Mouse (Mus musculus) kidney, adult 2 months (tissue): ENCODE data around the gene Nlgn1. TPM values are rescaled to one million over a fixed set of nuclear protein-coding genes. Genes with fewer than 3 reads are reported as not detected.

ENCODE experiments used
- DNase-seq: peaks from one replicate; pipeline ENCODE4 v3.0.0; 2021
- H3K27ac ChIP-seq: fragments of 200-500 bp; 2 replicates; pipeline ENCODE4 v1.5.1; 2012; ENCODE audit warnings: low read depth, low read length, control low read depth, inconsistent platforms; ENCODE audit not compliant: insufficient read depth
- H3K27me3 ChIP-seq: fragments of 200-500 bp; replicated peaks from 2 replicates; pipeline ENCODE4 v1.6.1; 2012; ENCODE audit warnings: mild to moderate bottlenecking, moderate library complexity, low read length, inconsistent platforms; ENCODE audit not compliant: control insufficient read depth, insufficient read depth
- H3K36me3 ChIP-seq: fragments of 200-500 bp; 2 replicates; pipeline ENCODE4 v1.6.1; 2012; ENCODE audit warnings: mild to moderate bottlenecking, moderate library complexity, low read length, inconsistent platforms; ENCODE audit not compliant: control insufficient read depth, insufficient read depth
- H3K4me1 ChIP-seq: fragments of 200-500 bp; 2 replicates; pipeline ENCODE4 v1.6.1; 2011; ENCODE audit warnings: low read length; ENCODE audit not compliant: control insufficient read depth, insufficient read depth
- H3K4me3 ChIP-seq: fragments of 200-500 bp; 2 replicates; pipeline ENCODE4 v1.5.1; 2011; ENCODE audit warnings: mild to moderate bottlenecking, low read depth, low read length, control low read depth; ENCODE audit not compliant: insufficient read depth
- CTCF ChIP-seq: fragments of 200-500 bp; conservative IDR thresholded peaks from 2 replicates; pipeline ENCODE4 v1.5.1; 2011; ENCODE audit warnings: low read depth, mild to moderate bottlenecking, control low read depth, low read length, moderate library complexity, mixed read lengths; ENCODE audit not compliant: insufficient read depth, insufficient read length
- POLR2A ChIP-seq: fragments of 200-500 bp; IDR thresholded peaks from one replicate; pipeline ENCODE4 v1.6.1; 2011; ENCODE audit warnings: low read depth, low read length, control low read depth
- WGBS: fragments of 180-500 bp; shearing (Covaris S2); methylation state at CpG from one replicate; pipeline ENCODE4 v1.1.7; 2018; 5-methylcytosine and 5-hydroxymethylcytosine counted together
- polyA plus RNA-seq: library from polyadenylated mRNA; depleted of rRNA; stranded (reverse); fragments of >200 nt; gene quantifications from 2 replicates; pipeline ENCODE4 v1.2.3, GENCODE M21; 2012

Gene Nlgn1
- polyA plus RNA-seq, 1 experiment: 0.08 TPM

DNA sequence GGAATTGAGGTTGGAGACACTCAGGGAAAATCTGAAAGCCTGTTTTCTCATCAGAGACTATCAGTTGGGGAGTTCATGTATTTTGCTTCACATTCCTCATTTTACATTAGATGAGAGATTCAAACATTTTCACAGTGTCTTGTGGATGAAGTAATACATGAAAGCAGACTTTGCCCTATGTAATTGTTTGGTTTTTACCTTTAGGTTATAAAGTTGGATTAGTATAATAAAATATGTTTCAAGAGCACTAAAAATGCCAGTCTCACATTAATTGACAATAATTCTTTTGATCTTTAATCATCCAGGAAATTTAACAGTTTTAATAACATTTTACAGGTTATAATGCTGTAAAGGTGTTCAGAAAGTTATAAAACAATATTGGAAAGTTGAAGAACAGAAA is 262.9 kb downstream of the Nlgn1 start:
- no peak overlapping the region for H3K4me3 ChIP-seq
- no peak for DNase-seq
- no peak overlapping the region for H3K27ac ChIP-seq
- H3K4me1 ChIP-seq: no peaks in the 10 kb centered on the region
- no peaks in the 10 kb centered on the region for H3K27me3 ChIP-seq
- TF ChIP-seq POLR2A (no peak), CTCF (no peak)
- no peaks in the 10 kb centered on the region for H3K36me3 ChIP-seq

DNA sequence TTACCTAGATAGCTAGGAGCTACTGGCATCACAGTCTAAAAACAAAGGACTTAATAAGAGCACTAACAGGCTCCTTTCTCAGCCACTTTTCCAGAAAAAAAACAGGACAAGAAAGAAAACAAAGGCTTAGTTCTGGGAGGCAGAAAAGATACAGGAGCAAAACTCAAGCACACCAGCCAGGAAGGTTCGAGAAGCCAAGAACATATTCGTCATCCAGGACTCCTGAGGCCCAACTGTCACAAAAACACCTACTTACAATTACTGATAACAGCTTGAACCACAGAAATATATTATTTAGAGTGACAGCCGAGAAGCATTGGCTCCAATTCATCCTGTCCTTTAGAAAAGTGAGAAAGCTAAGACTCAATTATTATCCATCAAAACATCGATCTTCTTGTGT is 281.5 kb downstream of the Nlgn1 start:
- Histone ChIP-seq H3K4me3 (no peak overlapping the region), H3K27ac (no peak overlapping the region), H3K36me3 (no peaks in the 10 kb centered on the region), H3K27me3 (no peaks in the 10 kb centered on the region), H3K4me1 (no peaks in the 10 kb centered on the region)
- WGBS: 67% methylated on average over 4 of the region's 4 CpGs
- TF ChIP-seq POLR2A: no peak
- no peak for TF ChIP-seq CTCF
- DNase-seq: no peak

DNA sequence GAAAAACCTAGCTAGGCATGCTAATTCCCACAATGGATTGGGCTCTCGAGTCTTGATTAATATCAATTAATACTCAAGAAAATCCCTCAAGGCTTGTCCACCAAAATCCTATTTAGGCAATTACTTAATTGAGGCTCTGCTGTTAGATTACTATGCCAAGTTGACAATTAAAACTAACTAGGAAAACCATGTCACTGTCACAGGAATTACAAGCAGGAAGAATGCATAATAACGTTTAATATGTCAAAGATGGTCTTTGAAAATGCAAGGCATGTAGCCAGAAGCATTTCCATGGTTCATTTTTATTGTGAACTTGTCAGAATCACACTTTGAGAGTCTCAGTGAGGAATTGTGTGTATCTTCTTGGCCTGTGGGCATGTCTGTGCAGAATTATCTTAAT is 289.3 kb downstream of the Nlgn1 start:
- Histone ChIP-seq H3K4me3 (no peak overlapping the region), H3K27ac (no peak overlapping the region), H3K4me1 (no peaks in the 10 kb centered on the region), H3K27me3 (no peaks in the 10 kb centered on the region), H3K36me3 (no peaks in the 10 kb centered on the region)
- 59% methylated on average over 2 of the region's 2 CpGs for WGBS
- no peak for DNase-seq
- TF ChIP-seq POLR2A (no peak), CTCF (no peak)

DNA sequence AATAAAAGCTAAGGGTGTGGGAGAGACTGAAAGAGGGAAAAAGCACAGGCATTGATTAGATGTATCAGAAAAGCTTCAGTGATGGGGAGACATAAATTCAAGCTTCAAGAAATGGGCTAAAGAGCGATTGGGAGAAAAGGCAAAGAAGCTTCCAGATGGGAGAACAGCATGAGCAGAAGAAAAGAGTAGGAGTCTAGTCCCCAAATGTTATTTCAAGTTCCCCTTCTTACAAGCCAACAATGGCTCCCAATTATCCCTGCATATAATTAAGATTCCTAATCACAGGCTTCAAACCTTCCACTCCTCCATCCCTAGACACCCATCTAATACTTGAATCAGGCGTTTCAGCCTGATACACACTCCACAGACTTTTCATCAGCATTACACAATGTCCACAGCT is 292.6 kb downstream of the Nlgn1 start:
- Histone ChIP-seq H3K4me1 (no peaks in the 10 kb centered on the region), H3K27ac (no peak overlapping the region), H3K27me3 (no peaks in the 10 kb centered on the region), H3K36me3 (no peaks in the 10 kb centered on the region), H3K4me3 (no peak overlapping the region)
- no peak for DNase-seq
- 85% methylated on average over 2 of the region's 2 CpGs for WGBS
- TF ChIP-seq POLR2A (no peak), CTCF (no peak)

GRCm38 (mm10) chr3:26026025-26026424 is 306.2 kb downstream of the Nlgn1 start:
- no peak for DNase-seq
- Histone ChIP-seq H3K36me3 (no peaks in the 10 kb centered on the region), H3K27ac (no peak overlapping the region), H3K4me1 (no peaks in the 10 kb centered on the region), H3K27me3 (no peaks in the 10 kb centered on the region), H3K4me3 (no peak overlapping the region)
- TF ChIP-seq POLR2A: no peak
- no peak for TF ChIP-seq CTCF
- WGBS: 81% methylated on average over 2 of the region's 2 CpGs

DNA sequence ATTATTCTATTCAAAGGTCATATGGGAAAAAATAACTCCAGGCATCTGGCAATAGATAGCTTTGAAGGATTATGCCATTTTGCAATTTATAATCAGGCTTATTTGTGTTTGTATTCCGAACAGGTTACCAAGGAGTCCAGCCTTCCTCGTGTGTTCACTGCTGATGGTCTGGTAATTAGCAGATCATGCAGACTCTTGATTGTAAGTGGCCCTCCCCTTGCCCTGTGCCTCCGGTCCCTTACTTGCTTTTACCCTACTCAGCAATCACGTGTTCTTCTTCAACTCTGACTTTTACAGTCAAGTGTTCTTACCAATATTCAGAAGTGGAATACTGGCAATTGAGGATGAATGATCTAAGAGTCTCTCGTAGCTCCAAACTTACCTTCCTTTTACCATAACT is 309.0 kb downstream of the Nlgn1 start:
- no peak overlapping the region for H3K27ac ChIP-seq
- H3K4me3 ChIP-seq: no peak overlapping the region
- no peaks in the 10 kb centered on the region for H3K27me3 ChIP-seq
- H3K36me3 ChIP-seq: no peaks in the 10 kb centered on the region
- no peaks in the 10 kb centered on the region for H3K4me1 ChIP-seq
- WGBS: 73% methylated on average over 5 of the region's 5 CpGs
- DNase-seq: no peak
- TF ChIP-seq POLR2A (no peak), CTCF (no peak)

GRCm38 (mm10) chr3:26021632-26022184 is 310.6 kb downstream of the Nlgn1 start:
- Histone ChIP-seq H3K4me1 (no peaks in the 10 kb centered on the region), H3K27ac (no peak overlapping the region), H3K27me3 (no peaks in the 10 kb centered on the region), H3K4me3 (no peak overlapping the region), H3K36me3 (no peaks in the 10 kb centered on the region)
- no peak for DNase-seq
- TF ChIP-seq POLR2A (no peak), CTCF (no peak)
- 84% methylated on average over 6 of the region's 6 CpGs for WGBS
